Mouse (Mus musculus) intestine, embryonic 15.5 days (tissue): ENCODE measurements around the gene Rnd1. TPM values are rescaled to one million over a fixed set of nuclear protein-coding genes. Genes with fewer than 3 reads are reported as not detected.

Source experiments
- ATAC-seq: fragments of 200-750 bp; cut with Nextera tagmentation; 2 replicates; pipeline ENCODE4 v1.8.0; 2017; ENCODE audit warnings: moderate TSS enrichment, moderate library complexity
- H3K27ac ChIP-seq: fragments of 300-500 bp; sonication (generic); 2 replicates; pipeline ENCODE4 v1.5.1; 2015; ENCODE audit warnings: mild to moderate bottlenecking, inconsistent platforms
- H3K27me3 ChIP-seq: fragments of 300-500 bp; sonication (generic); replicated peaks from 2 replicates; pipeline ENCODE4 v1.6.1; 2015; ENCODE audit warnings: inconsistent platforms
- H3K36me3 ChIP-seq: fragments of 300-500 bp; sonication (generic); 2 replicates; pipeline ENCODE4 v1.6.1; 2015; ENCODE audit warnings: inconsistent platforms
- H3K4me1 ChIP-seq: fragments of 300-500 bp; sonication (generic); replicated peaks from 2 replicates; pipeline ENCODE4 v1.6.1; 2015; ENCODE audit warnings: inconsistent platforms
- H3K4me2 ChIP-seq: fragments of 300-500 bp; sonication (generic); replicated peaks from 2 replicates; pipeline ENCODE4 v1.6.1; 2015; ENCODE audit warnings: mild to moderate bottlenecking, inconsistent platforms
- H3K4me3 ChIP-seq: fragments of 300-500 bp; sonication (generic); replicated peaks from 2 replicates; pipeline ENCODE4 v1.5.1; 2015; ENCODE audit warnings: inconsistent platforms
- H3K9ac ChIP-seq: fragments of 300-500 bp; sonication (generic); 2 replicates; pipeline ENCODE4 v1.6.1; 2015; ENCODE audit warnings: inconsistent platforms
- H3K9me3 ChIP-seq: fragments of 300-500 bp; sonication (generic); 2 replicates; pipeline ENCODE4 v1.6.1; 2016; ENCODE audit warnings: inconsistent platforms
- WGBS: fragments of 180-500 bp; shearing (Covaris S2); methylation state at CpG from one replicate; pipeline ENCODE4 v1.1.7; 2015; 5-methylcytosine and 5-hydroxymethylcytosine counted together
- polyA plus RNA-seq: library from polyadenylated mRNA; unstranded; fragments of >200 nt; fragmentation: Nextera tagmentation; extraction: Ambion mirVana; gene quantifications from 2 replicates; pipeline ENCODE4 v1.2.1, GENCODE M21; 2015

Rnd1 gene
- polyA plus RNA-seq, 1 experiment from 2014 or later, result 1.1 TPM

DNA sequence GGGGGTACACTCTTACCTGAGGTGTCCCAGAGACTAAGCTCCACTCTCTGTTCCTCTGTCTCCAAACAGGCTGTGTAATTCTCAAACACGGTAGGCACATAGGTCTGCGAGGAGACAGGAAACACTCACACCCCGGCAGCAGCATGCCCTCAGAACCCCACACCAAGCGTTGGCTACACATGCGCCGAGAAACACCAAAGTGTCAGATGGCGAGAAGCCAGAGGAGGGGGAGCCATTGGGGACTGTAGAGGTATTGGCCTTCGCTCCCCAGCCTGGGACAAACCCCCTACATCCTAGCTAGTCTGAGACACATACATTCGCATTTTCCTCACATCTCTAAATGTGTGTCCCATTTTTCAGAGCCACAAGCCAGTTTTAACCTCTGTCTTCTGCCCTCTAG, 790 bp downstream of the Rnd1 start:
- peak overlapping the region; percentile 89 for H3K4me2 ChIP-seq
- H3K36me3 ChIP-seq, result no peaks in the 10 kb centered on the region
- H3K27me3 ChIP-seq, result peaks cover 42% of the 10 kb centered on the region
- peaks cover 12% of the 10 kb centered on the region for H3K4me1 ChIP-seq
- no peak for ATAC-seq
- no peak overlapping the region for H3K9ac ChIP-seq
- no peaks in the 10 kb centered on the region for H3K9me3 ChIP-seq
- no peak overlapping the region for H3K27ac ChIP-seq
- WGBS, result 3% methylated on average over 9 of the region's 9 CpGs
- peak overlapping the region; percentile 37; the same call in 1 of the 2 replicates for H3K4me3 ChIP-seq

DNA sequence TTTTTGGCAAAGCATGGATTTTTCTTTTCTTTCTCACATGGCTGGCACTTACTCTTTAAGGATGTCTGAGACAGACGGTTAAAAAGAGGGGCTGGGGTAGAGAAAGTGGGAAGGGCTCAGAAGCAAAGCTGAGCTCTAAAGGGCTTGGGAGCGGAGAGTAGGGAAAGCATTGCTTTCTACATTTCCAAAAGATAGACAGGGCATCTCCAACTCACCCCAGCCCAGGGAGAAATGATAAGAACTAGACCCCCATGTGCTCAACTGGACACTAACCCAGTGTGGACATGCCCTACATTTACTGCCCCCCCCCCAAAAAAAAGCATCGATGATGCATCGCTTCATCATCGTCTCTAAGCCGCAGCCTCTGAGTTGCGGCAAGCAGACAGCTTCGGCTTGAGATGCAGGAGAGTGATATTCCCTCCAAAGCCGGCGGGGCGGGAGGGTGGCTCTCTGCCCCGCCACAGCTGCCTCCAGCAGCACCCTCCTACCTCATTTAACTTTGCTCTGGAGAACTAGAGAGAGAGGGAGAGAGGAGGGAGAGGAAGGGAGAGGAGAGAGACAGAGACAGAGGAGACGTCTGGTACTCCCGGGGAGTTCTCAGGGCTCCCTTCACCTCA, 1.5 kb downstream of the Rnd1 start:
- Histone ChIP-seq H3K4me2 (peak overlapping the region; percentile 89), H3K4me3 (no peak overlapping the region), H3K9ac (no peak overlapping the region), H3K4me1 (peaks cover 12% of the 10 kb centered on the region), H3K27me3 (peaks cover 42% of the 10 kb centered on the region), H3K36me3 (no peaks in the 10 kb centered on the region), H3K27ac (no peak overlapping the region), H3K9me3 (no peaks in the 10 kb centered on the region)
- no peak for ATAC-seq
- 8% methylated on average over 14 of the region's 14 CpGs for WGBS

DNA sequence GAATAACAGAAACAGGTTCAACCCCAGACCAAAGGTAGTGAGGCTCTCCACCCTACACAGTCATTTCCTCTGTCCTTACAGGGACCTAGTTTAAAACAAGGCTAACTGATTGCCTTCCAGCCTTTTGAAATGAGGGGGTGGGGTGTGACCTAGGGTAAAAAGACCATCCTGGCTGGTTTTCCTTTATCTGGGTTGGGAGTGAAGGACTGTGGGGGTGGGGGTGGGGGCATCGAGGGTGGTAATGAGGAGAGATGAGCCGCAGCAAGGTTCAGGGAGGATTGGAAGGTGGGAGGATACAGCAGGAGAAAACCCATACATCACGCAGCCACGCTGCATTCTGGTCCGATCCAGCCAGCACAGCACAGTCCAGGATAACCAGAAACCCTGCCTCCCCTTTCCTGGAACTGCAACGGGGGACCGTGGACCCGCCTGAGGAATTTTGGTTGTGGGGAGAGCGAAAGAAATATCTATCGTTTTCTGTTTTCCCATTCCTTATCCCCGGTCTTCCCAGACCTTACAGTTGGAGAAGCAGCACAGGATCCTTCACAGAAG, 2.2 kb downstream of the Rnd1 start:
- Histone ChIP-seq H3K4me3 (no peak overlapping the region), H3K4me2 (peak overlapping the region; percentile 89; the same call in 1 of the 2 replicates), H3K36me3 (no peaks in the 10 kb centered on the region), H3K9me3 (no peaks in the 10 kb centered on the region), H3K27me3 (peaks cover 42% of the 10 kb centered on the region), H3K9ac (no peak overlapping the region), H3K4me1 (peaks cover 12% of the 10 kb centered on the region), H3K27ac (no peak overlapping the region)
- no peak for ATAC-seq
- WGBS, result 25% methylated on average over 11 of the region's 11 CpGs

DNA sequence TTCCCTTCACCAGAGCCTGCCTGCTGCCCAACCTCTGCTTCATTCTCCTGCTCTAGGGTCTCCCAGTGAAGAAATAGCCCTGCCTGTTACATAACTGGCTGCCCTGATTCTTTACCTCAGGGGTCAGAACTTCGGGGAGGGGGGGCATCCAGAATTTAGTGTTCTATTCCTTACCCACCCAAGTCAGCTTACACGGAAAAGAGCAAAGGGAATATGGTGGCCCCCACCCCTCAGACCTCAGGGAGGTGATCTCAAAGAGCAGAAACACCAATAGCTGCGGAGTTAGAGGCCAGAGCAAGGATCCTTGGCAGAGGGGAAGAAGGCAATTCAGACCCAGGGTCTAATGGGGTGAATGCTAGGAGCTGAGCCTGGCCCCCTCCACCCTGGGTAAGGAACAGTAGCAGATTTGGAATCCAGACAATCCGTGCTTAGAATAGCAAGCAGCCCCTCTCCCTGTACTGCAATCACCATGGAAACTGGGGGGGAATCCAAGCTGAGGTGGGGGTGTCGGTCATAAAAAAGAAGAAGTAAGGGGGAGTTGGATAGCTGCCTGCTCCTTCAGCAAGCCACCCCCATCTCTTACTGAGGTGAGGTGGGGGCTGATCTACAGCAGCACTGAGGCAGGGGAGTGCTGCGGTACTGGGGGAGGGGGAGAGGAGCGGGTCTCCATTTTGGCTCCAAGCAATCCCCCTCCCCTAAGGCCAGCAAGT, 2.8 kb downstream of the Rnd1 start:
- no peaks in the 10 kb centered on the region for H3K9me3 ChIP-seq
- H3K27me3 ChIP-seq, result peaks cover 46% of the 10 kb centered on the region
- H3K9ac ChIP-seq, result no peak overlapping the region
- no peaks in the 10 kb centered on the region for H3K36me3 ChIP-seq
- ATAC-seq, result no peak
- no peak overlapping the region for H3K27ac ChIP-seq
- H3K4me3 ChIP-seq, result no peak overlapping the region
- WGBS, result 33% methylated on average over 7 of the region's 7 CpGs
- H3K4me2 ChIP-seq, result no peak overlapping the region
- peaks cover 12% of the 10 kb centered on the region for H3K4me1 ChIP-seq

DNA sequence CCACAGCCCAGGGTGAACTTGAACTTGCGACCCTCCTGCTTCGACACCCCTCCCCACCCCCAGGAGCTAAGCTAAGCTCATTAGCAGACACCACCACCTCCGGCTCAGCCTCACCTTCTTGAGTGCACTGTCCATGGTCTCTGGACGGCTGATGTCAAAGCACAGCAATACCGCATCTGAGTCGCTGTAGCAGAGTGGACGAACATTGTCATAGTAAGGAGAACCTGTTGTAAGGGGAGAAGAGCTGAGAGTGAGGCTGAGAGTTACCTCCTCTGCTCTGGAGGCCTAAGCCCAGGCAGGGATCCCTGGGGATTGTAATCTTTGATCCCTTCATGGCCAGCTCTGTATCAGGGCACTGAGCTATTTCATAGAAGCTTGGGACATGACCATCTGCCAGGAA, 3.5 kb downstream of the Rnd1 start:
- 72% methylated on average over 7 of the region's 7 CpGs for WGBS
- peaks cover 12% of the 10 kb centered on the region for H3K4me1 ChIP-seq
- ATAC-seq, result no peak
- no peak overlapping the region for H3K4me2 ChIP-seq
- H3K27ac ChIP-seq, result no peak overlapping the region
- no peak overlapping the region for H3K9ac ChIP-seq
- peaks cover 46% of the 10 kb centered on the region for H3K27me3 ChIP-seq
- H3K9me3 ChIP-seq, result no peaks in the 10 kb centered on the region
- no peak overlapping the region for H3K4me3 ChIP-seq
- no peaks in the 10 kb centered on the region for H3K36me3 ChIP-seq

DNA sequence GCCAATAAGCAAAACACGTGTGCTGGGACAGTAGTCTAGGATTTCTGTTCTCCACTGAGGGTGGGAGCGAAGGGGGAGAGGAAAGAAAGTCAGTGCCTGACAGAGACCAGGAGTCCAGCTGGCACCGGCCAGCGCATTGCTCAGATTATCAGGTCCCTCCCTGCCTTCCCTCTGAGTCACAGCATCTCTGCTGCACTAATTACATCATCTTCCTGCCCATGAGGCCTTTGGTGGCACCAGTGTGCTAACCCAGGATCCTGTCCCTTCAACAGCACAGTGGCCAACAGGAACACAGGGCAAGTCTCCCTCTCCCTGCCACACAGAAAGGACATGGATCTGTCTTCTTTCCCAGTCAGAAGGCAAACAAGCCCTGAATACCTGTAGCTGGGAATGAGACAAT, 4.7 kb downstream of the Rnd1 start:
- H3K4me1 ChIP-seq, result peaks cover 12% of the 10 kb centered on the region
- 63% methylated on average over 4 of the region's 4 CpGs for WGBS
- no peak overlapping the region for H3K4me3 ChIP-seq
- no peak overlapping the region for H3K4me2 ChIP-seq
- no peaks in the 10 kb centered on the region for H3K9me3 ChIP-seq
- no peaks in the 10 kb centered on the region for H3K36me3 ChIP-seq
- peaks cover 42% of the 10 kb centered on the region for H3K27me3 ChIP-seq
- H3K9ac ChIP-seq, result no peak overlapping the region
- ATAC-seq, result no peak
- H3K27ac ChIP-seq, result no peak overlapping the region

DNA sequence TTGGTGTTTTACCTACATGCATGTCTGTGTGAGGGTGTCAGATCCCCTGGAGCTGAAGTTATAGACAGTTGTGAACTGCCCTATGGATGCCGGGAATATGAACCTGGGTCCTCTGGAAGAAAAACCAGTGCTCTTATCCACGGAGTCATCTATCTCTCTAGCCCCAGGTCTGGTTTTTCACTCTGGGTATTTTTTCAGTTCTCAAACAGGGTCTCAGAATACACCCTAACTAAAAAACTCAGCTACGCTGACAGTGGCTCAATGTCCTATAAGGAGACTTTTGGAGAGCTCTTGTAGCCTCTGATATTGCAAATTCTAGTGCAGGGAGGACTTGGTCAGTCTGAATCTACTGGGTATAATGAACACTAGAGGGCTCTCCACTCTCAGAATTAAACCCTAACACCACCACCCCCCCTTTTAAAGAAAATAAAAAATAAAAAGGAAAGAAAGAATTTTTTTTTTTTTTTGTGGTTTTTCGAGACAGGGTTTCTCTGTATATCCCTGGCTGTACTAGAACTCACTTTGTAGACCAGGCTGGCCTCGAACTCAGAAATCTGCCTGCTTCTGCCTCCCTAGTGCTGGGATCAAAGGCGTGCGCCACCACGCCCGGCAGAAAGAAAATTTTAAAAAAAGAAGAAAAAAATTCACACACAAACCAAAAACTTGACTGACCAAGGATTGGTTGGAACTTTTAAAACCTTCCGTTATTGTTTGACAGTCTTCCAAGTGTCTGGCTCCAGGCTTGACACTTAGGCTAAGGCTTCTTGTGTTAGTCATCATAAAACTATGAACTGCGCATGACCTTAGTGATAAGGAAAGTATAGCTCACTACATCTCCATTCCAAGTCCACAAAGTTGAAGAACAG, 13.0 kb downstream of the Rnd1 start:
- Histone ChIP-seq H3K4me3 (no peak overlapping the region), H3K9ac (no peak overlapping the region), H3K27me3 (no peaks in the 10 kb centered on the region), H3K4me2 (no peak overlapping the region), H3K36me3 (peaks cover 3% of the 10 kb centered on the region; the same call in 1 of the 2 replicates), H3K4me1 (no peaks in the 10 kb centered on the region), H3K27ac (no peak overlapping the region), H3K9me3 (no peaks in the 10 kb centered on the region)
- WGBS, result 76% methylated on average over 11 of the region's 11 CpGs
- ATAC-seq, result no peak

DNA sequence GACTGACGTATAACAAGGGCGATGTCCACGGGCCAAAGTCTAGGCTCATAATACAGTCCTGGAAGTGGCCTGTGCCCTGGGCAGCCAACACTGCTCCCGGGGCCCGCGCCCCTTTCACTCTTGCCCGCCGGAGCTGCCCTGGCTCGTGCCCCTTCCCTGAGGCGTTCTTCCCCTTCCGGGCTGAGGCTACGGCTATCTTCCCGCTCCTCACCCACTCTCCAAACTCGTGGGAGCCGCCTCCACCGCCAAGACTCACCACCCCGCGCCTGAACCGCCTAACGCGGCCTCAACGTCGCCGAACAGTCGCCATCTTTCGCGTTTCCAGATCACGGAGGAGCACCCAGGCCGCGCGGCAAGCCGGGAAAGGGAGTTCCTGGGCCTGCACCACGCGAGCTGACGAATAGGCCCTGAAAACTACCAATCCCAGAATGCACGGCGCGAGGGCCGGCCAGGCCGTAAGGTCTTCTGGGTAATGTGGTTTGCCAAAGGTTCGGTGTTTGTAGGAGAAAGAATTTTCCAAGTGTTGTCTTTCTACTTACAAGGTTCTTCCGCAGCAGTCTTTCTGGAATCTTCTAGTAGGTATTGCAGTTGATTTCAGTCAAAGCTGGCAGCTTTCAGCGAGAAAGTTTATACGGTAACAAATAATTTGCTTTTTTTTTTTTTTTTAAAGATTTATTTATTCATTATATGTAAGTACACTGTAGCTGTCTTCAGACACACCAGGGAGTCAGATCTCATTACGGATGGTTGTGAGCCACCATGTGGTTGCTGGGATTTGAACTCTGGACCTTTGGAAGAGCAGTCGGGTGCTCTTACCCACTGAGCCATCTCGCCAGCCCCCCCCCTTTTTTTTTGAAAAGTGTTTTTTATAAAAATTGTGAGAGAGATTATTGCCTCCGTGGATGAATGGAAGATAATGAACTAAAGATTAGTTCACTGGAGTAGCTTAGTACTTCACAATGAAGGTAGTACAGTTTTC, 14.4 kb downstream of the Rnd1 start, which contains the start of gene Ddx23:
Ddx23 (minus strand) TSS at position 328 of the 979 bp plus-strand sequence.
- Histone ChIP-seq H3K4me2 (peak within 1 kb of the TSS; percentile 67), H3K27ac (peak within 1 kb of the TSS; percentile 85), H3K9ac (peak within 1 kb of the TSS; percentile 87), H3K4me1 (no peaks in the 10 kb centered on the region), H3K4me3 (peak within 1 kb of the TSS; percentile 75), H3K9me3 (no peaks in the 10 kb centered on the region), H3K36me3 (peaks cover 16% of the 10 kb centered on the region), H3K27me3 (no peaks in the 10 kb centered on the region)
- ATAC-seq, result peak; percentile 99
- WGBS, result 3% methylated on average over 48 of the region's 48 CpGs

DNA sequence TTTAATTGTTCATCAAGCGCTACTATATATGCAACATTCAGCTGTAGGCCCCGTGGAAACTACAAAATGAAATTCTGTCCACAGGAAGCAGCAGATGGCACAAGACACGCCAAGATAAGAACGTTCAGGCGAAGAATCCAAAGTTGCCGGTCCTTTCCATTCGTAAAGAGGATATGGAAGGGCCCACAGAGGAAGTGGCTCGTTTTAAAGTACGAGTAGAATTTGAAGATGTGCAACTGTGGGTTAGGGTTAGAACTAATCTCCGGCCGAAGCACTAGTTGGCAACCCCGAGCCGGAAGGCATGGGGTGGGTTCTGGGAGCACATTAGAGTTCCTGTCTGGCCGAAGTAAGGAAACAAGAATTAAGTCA, 15.1 kb downstream of the Rnd1 start:
- peak overlapping the region; percentile 87 for H3K9ac ChIP-seq
- peak overlapping the region; percentile 75 for H3K4me3 ChIP-seq
- peaks cover 22% of the 10 kb centered on the region for H3K36me3 ChIP-seq
- H3K9me3 ChIP-seq, result no peaks in the 10 kb centered on the region
- ATAC-seq, result no peak
- no peaks in the 10 kb centered on the region for H3K27me3 ChIP-seq
- no peaks in the 10 kb centered on the region for H3K4me1 ChIP-seq
- peak overlapping the region; percentile 67 for H3K4me2 ChIP-seq
- H3K27ac ChIP-seq, result peak overlapping the region; percentile 85
- 1% methylated on average over 14 of the region's 14 CpGs for WGBS

DNA sequence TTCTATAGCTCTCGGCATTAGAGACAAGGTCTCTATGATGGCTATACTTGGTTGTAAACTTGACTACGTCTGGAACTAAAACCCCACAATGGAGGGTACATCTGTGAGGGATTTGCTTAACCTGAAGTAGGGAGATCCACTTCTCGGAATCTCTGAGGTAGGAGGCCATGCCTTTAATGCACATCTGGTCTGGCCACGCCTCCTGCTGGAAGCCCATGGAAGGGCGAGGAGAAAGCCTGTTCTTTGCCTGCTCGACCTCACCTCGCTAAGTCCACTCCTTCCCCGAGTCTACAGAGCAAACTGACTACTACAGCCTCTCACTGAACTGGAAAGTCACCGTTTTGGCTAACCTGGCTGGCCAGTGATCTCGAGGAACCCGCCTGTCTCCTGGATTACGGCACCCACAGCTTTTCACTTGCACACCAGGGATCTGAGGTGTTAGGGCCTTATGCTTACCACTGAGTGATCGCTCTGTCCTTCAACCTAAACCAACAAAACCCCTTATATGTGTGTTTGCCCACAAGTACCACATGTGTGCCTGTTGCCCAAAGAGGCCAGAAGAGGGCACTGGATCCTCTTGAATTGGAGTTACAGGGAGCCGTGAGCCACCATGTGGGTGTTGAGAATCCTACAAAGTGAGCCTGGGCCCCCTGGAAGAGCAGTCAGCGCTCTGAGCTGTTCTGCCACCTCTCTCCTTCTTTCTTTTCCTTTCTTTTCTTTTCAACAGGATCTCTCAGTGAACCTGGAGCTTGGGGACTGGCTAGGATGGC, 20.1 kb downstream of the Rnd1 start:
- Histone ChIP-seq H3K4me2 (no peak overlapping the region), H3K27ac (no peak overlapping the region), H3K4me1 (no peaks in the 10 kb centered on the region), H3K9me3 (no peaks in the 10 kb centered on the region), H3K9ac (no peak overlapping the region), H3K27me3 (no peaks in the 10 kb centered on the region), H3K4me3 (no peak overlapping the region), H3K36me3 (peaks cover 64% of the 10 kb centered on the region)
- 79% methylated on average over 15 of the region's 15 CpGs for WGBS
- no peak for ATAC-seq

DNA sequence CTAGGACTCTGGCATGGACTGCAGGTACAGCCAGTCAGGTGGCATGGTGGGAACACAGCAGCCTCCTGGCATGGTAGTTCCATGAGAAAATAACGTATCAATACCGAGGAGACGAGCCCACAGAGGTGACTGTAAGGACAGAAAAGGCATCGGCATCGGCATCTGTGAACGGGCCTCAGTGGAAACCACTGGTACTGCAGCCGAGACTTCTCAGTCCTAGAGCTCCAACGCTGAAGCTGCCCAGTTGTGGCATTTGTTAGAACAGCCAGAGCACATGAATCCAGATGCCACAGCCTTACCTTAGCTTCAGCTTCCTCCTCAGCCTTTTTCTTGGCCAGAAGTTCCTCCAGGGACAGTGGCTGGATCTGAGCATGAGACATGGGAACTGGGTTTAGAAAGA, 25.1 kb downstream of the Rnd1 start:
- no peak overlapping the region for H3K27ac ChIP-seq
- peaks cover 85% of the 10 kb centered on the region for H3K36me3 ChIP-seq
- H3K27me3 ChIP-seq, result no peaks in the 10 kb centered on the region
- H3K9me3 ChIP-seq, result no peaks in the 10 kb centered on the region
- 95% methylated on average over 8 of the region's 8 CpGs for WGBS
- no peak overlapping the region for H3K4me3 ChIP-seq
- no peaks in the 10 kb centered on the region for H3K4me1 ChIP-seq
- H3K4me2 ChIP-seq, result no peak overlapping the region
- no peak overlapping the region for H3K9ac ChIP-seq
- no peak for ATAC-seq
